Mouse (Mus musculus) layer of hippocampus, postnatal 25 days (tissue): ENCODE results near the gene T2. TPM values are rescaled to one million over a fixed set of nuclear protein-coding genes. Genes with fewer than 3 reads are reported as not detected.
"Not testable (repeated sequence)": the region's sequence is repeated elsewhere in the genome, so short reads cannot be mapped to it uniquely, and the experiment has no call there.

Experiments
- DNase-seq, 2 experiments: peaks; one replicate each; pipeline ENCODE4 v3.0.0; 2022; ENCODE audit warnings: mixed read lengths in 2 of 2, low spot score in 1 of 2; ENCODE audit errors: extremely low spot score in 1 of 2
- total RNA-seq, 2 experiments: library from RNA; stranded (reverse); gene quantifications; 2 replicates each; pipeline ENCODE4 v1.2.3; 2021

Gene T2
- under 1 TPM; 0.34 to 0.82 TPM for total RNA-seq

GRCm38 (mm10) chr17:8355692-8356091 is at the start of gene T2:
Gene T2 (plus strand): TSS chr17:8355992.
- DNase-seq: no peak

- peak; percentile 96 for DNase-seq
Measured at GRCm38 (mm10) chr17:8310838-8311614, 44.8 kb upstream of the T2 start, which contains the start of gene Sft2d1. Gene Sft2d1 (plus strand): TSS chr17:8311102.

- DNase-seq: no peak
Measured at GRCm38 (mm10) chr17:8311751-8312150, 44.0 kb upstream of the T2 start.

- no peak for DNase-seq
Measured at GRCm38 (mm10) chr17:8313976-8314375, 41.8 kb upstream of the T2 start.

- peak in 1 of 2 experiments; percentile 30 for DNase-seq
Measured at GRCm38 (mm10) chr17:8316251-8316650, 39.5 kb upstream of the T2 start.

GRCm38 (mm10) chr17:8326877-8327276 is 28.9 kb upstream of the T2 start:
- DNase-seq: not testable (repeated sequence)

GRCm38 (mm10) chr17:8328511-8329174 is 27.1 kb upstream of the T2 start:
- no peak for DNase-seq

GRCm38 (mm10) chr17:8330602-8331001 is 25.2 kb upstream of the T2 start:
- DNase-seq: no peak

- not testable (repeated sequence) for DNase-seq
Measured at GRCm38 (mm10) chr17:8337159-8337558, 18.6 kb upstream of the T2 start, which contains the start of gene Prr18. Gene Prr18 (plus strand): TSS chr17:8337459.

GRCm38 (mm10) chr17:8339666-8340374 is 16.0 kb upstream of the T2 start:
- no peak for DNase-seq

- peak; percentile 40 to 69 for DNase-seq
Measured at GRCm38 (mm10) chr17:8340407-8341359, 15.1 kb upstream of the T2 start.

GRCm38 (mm10) chr17:8341360-8341963 is 14.3 kb upstream of the T2 start:
- no peak for DNase-seq

- DNase-seq: no peak
Measured at GRCm38 (mm10) chr17:8342706-8343105, 13.1 kb upstream of the T2 start.

GRCm38 (mm10) chr17:8343416-8343815 is 12.4 kb upstream of the T2 start:
- DNase-seq: no peak

- DNase-seq: no peak
Measured at GRCm38 (mm10) chr17:8347765-8348285, 8.0 kb upstream of the T2 start.

- no peak for DNase-seq
Measured at GRCm38 (mm10) chr17:8348941-8349340, 6.9 kb upstream of the T2 start.

- DNase-seq: no peak
Measured at GRCm38 (mm10) chr17:8351088-8351487, 4.7 kb upstream of the T2 start.

GRCm38 (mm10) chr17:8357498-8357897 is 1.7 kb downstream of the T2 start:
- no peak for DNase-seq

GRCm38 (mm10) chr17:8360876-8361275 is 5.1 kb downstream of the T2 start:
- DNase-seq: no peak
